Mouse (Mus musculus) liver, postnatal 0 days (tissue): ENCODE measurements around the gene Slc38a10. TPM values are rescaled to one million over a fixed set of nuclear protein-coding genes. Genes with fewer than 3 reads are reported as not detected.

Source experiments
- ATAC-seq: fragments of 200-750 bp; cut with Nextera tagmentation; 2 replicates; pipeline ENCODE4 v1.8.0; 2017; ENCODE audit warnings: mild to moderate bottlenecking, moderate library complexity
- DNase-seq: peaks from one replicate; pipeline ENCODE4 v3.0.0-alpha.2; 2016
- H3K27ac ChIP-seq: fragments of 300-500 bp; sonication (generic); 2 replicates; pipeline ENCODE4 v1.5.1; 2014; ENCODE audit warnings: antibody characterized with exemption, moderate library complexity, mild to moderate bottlenecking, low read depth
- H3K27me3 ChIP-seq: fragments of 300-500 bp; sonication (generic); 2 replicates; pipeline ENCODE4 v1.6.1; 2014; ENCODE audit warnings: low read length, control low read depth, mixed read lengths; ENCODE audit not compliant: insufficient read depth
- H3K36me3 ChIP-seq: fragments of 300-500 bp; sonication (generic); replicated peaks from 2 replicates; pipeline ENCODE4 v1.6.1; 2014; ENCODE audit warnings: mild to moderate bottlenecking, control low read depth, low read length, moderate library complexity, mixed read lengths; ENCODE audit not compliant: insufficient read depth
- H3K4me1 ChIP-seq: fragments of 300-500 bp; sonication (generic); 2 replicates; pipeline ENCODE4 v1.6.1; 2014; ENCODE audit warnings: antibody characterized with exemption, mild to moderate bottlenecking, control low read depth; ENCODE audit not compliant: insufficient read depth
- H3K4me2 ChIP-seq: fragments of 300-500 bp; sonication (generic); 2 replicates; pipeline ENCODE4 v1.6.1; 2014; ENCODE audit warnings: low read depth, mild to moderate bottlenecking, low read length, moderate library complexity, mixed read lengths
- H3K4me3 ChIP-seq: fragments of 300-500 bp; sonication (generic); 2 replicates; pipeline ENCODE4 v1.5.1; 2014; ENCODE audit warnings: low read depth, low read length
- H3K9ac ChIP-seq: fragments of 300-500 bp; sonication (generic); replicated peaks from 2 replicates; pipeline ENCODE4 v1.6.1; 2014; ENCODE audit warnings: mild to moderate bottlenecking, moderate library complexity
- H3K9me3 ChIP-seq: fragments of 300-500 bp; sonication (generic); 2 replicates; pipeline ENCODE4 v1.6.1; 2016; ENCODE audit warnings: mild to moderate bottlenecking, control low read depth, low read length, mixed read lengths
- CTCF ChIP-seq: sonication (generic); IDR thresholded peaks from 2 replicates; pipeline ENCODE4 v1.5.1; 2016; ENCODE audit warnings: antibody characterized with exemption, low read depth
- EP300 ChIP-seq: IDR thresholded peaks from 2 replicates; pipeline ENCODE4 v1.6.1; 2016; ENCODE audit warnings: antibody characterized with exemption, low read depth, mild to moderate bottlenecking
- WGBS: fragments of 180-500 bp; shearing (Covaris S2); extraction: QIAGEN DNeasy Blood & Tissue Kit; methylation state at CpG from one replicate; pipeline ENCODE4 v1.1.7; 2014; ENCODE audit not compliant: insufficient replicate concordance; 5-methylcytosine and 5-hydroxymethylcytosine counted together
- polyA plus RNA-seq: library from polyadenylated mRNA; unstranded; fragments of >200 nt; fragmentation: Nextera tagmentation; extraction: Ambion mirVana; gene quantifications from 2 replicates; pipeline ENCODE4 v1.2.1, GENCODE M21; 2015

Slc38a10 gene
- polyA plus RNA-seq, 1 experiment from 2014 or later = 28.0 TPM

DNA sequence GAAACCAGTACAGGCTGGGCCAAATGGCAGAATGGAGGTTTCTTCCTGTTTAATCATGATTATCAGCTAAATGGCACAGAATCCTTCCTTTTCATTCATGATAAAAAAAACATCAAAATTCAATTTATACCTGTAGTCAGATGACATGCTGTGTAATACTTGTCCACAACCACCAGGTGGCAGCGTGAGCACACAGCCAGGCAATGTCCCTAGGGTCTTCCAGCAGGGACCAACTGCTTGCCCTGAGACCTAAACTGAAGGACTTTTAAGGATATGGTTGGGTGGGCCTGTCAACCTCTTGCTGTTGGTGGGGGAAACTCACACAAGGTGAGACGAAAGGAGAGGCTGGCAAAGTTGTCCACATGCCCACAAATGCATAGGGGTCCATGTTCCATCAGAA lies 40.1 kb downstream of the Slc38a10 start:
- Histone ChIP-seq H3K27ac (no peak overlapping the region), H3K36me3 (peaks cover 64% of the 10 kb centered on the region), H3K4me1 (no peaks in the 10 kb centered on the region), H3K4me2 (no peak overlapping the region), H3K9me3 (no peaks in the 10 kb centered on the region), H3K27me3 (no peaks in the 10 kb centered on the region), H3K4me3 (no peak overlapping the region), H3K9ac (no peak overlapping the region)
- WGBS = 18% methylated on average over 2 of the region's 2 CpGs
- TF ChIP-seq EP300 = no peak
- peak; percentile 97 for TF ChIP-seq CTCF
- ATAC-seq (no peak; the same call in 1 of the 2 replicates), DNase-seq (peak; percentile 73)

DNA sequence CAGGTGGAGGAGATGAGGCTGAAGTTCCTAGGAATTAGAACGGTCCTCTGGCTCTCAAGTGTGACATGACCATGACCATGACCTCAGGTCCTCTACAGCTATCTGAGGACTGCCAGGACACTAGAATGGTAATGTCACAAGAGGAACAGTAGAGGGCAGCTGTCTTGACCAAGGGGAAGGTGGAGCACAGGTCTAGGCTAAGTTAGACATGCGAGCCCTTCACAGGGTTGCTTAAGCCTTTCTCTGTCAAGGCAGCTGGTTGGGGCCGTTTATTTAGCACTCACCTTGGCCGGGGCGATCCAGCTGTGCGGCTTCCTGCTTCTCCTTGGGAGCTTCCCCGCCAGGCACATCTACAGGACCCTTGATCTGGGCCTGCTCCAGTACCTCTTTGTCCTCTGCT lies 40.6 kb downstream of the Slc38a10 start:
- Histone ChIP-seq H3K4me1 (no peaks in the 10 kb centered on the region), H3K9ac (no peak overlapping the region), H3K27me3 (no peaks in the 10 kb centered on the region), H3K36me3 (peaks cover 67% of the 10 kb centered on the region), H3K4me2 (no peak overlapping the region), H3K4me3 (no peak overlapping the region), H3K27ac (no peak overlapping the region), H3K9me3 (no peaks in the 10 kb centered on the region)
- ATAC-seq = no peak
- DNase-seq = no peak
- 76% methylated on average over 7 of the region's 7 CpGs for WGBS
- TF ChIP-seq CTCF (peak; percentile 40), EP300 (no peak)

DNA sequence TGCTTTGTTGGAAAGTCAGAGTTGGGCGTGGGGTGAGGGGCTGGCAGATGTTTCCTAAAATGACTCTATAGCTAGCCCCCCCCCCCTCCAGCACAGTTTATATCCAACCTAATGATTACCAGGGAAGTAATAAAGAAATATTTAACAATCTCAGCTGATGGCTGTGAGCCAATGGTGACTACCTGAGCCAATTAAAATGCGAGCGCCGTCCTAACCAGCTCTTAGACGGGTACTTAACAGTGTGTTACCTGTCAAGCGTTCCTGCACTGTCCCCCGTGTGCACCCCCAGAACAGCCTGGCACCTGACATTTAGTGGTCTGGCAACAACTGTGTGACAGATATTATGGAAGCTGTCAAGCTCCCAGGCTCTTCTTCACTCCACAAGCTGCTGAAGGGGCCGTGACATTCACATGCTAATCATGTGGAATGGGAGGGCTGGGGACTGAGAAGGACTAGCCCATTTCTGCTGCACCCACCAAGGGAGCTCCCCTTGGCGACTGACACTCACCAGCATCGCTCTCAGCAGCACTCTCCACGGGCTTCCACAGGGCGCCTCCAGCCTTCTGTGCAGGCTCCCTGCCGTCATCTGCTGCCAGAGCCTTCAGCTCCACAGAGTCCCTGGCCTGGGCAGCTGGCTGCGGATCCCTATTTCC lies 41.5 kb downstream of the Slc38a10 start:
- no peaks in the 10 kb centered on the region for H3K9me3 ChIP-seq
- TF ChIP-seq EP300 (no peak), CTCF (no peak)
- no peak overlapping the region for H3K27ac ChIP-seq
- peaks cover 67% of the 10 kb centered on the region for H3K36me3 ChIP-seq
- no peak overlapping the region for H3K4me3 ChIP-seq
- no peak overlapping the region for H3K9ac ChIP-seq
- ATAC-seq (no peak), DNase-seq (no peak)
- WGBS = 88% methylated on average over 14 of the region's 14 CpGs
- H3K27me3 ChIP-seq = no peaks in the 10 kb centered on the region
- H3K4me1 ChIP-seq = no peaks in the 10 kb centered on the region
- H3K4me2 ChIP-seq = no peak overlapping the region

GRCm38 (mm10) chr11:120107796-120108195 lies 43.4 kb downstream of the Slc38a10 start:
- Histone ChIP-seq H3K9me3 (no peaks in the 10 kb centered on the region), H3K4me3 (no peak overlapping the region), H3K36me3 (peaks cover 69% of the 10 kb centered on the region), H3K27me3 (no peaks in the 10 kb centered on the region), H3K4me2 (no peak overlapping the region), H3K27ac (no peak overlapping the region), H3K4me1 (no peaks in the 10 kb centered on the region), H3K9ac (no peak overlapping the region; the same call in 1 of the 2 replicates)
- DNase-seq (no peak), ATAC-seq (no peak)
- TF ChIP-seq CTCF = no peak
- TF ChIP-seq EP300 = no peak
- 92% methylated on average over 9 of the region's 9 CpGs for WGBS

DNA sequence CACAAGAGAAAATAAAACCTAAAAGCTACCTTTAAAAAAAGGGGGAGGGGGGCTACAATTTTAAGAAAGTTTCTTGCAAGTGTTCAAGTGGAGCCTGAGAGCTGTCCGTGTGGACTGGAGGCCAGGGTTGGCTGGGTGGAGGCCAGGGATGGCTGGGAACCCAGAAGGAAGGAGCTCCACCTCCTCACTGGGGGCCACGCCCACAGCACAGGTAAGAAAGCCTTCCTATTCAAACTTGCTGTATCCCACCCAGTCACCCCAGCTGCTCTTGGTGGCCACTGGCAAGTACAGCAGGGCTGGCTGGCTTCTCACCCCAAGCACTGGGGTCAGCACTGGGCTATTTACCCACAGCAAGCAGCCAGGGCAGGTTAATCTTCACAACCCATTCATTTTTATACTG lies 44.1 kb downstream of the Slc38a10 start:
- 80% methylated on average over 2 of the region's 2 CpGs for WGBS
- peaks cover 64% of the 10 kb centered on the region for H3K36me3 ChIP-seq
- no peak overlapping the region for H3K9ac ChIP-seq

GRCm38 (mm10) chr11:120103431-120103997 lies 47.6 kb downstream of the Slc38a10 start:
- Histone ChIP-seq H3K27me3 (no peaks in the 10 kb centered on the region), H3K9me3 (no peaks in the 10 kb centered on the region), H3K4me3 (no peak overlapping the region), H3K9ac (no peak overlapping the region), H3K4me1 (peaks cover 7% of the 10 kb centered on the region; the same call in 1 of the 2 replicates), H3K27ac (no peak overlapping the region), H3K4me2 (no peak overlapping the region), H3K36me3 (peaks cover 46% of the 10 kb centered on the region)
- 60% methylated on average over 3 of the region's 3 CpGs for WGBS
- no peak for ATAC-seq
- TF ChIP-seq CTCF (no peak), EP300 (no peak)
- DNase-seq = no peak

More for the DNA sequence above, 44.1 kb downstream of the Slc38a10 start:
- no peak for TF ChIP-seq CTCF
- no peak for TF ChIP-seq EP300
- Histone ChIP-seq H3K4me3 (no peak overlapping the region), H3K27ac (no peak overlapping the region), H3K4me2 (no peak overlapping the region), H3K27me3 (no peaks in the 10 kb centered on the region), H3K4me1 (no peaks in the 10 kb centered on the region), H3K9me3 (no peaks in the 10 kb centered on the region)
- no peak for DNase-seq
- ATAC-seq = no peak

DNA sequence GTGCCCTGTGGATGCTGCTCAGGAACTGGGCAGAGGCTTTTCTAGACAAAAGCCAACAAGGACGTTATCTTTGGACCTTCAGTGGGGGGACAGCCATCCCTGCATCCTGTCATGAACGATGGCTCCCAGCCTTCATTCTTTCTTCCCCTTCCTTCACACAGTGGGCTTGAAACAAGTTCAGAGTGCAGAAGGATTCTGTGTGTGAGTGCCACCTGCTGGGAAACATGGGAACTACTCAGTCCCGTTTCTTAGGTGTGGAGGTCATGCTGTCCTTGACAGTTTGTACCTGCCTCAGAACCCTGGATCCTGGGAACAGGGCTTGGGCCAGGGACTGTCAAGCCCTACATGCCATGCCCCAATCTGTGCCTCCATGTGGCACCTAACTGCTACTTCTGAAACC lies 50.1 kb downstream of the Slc38a10 start:
- Histone ChIP-seq H3K4me3 (no peak overlapping the region), H3K4me2 (no peak overlapping the region), H3K9me3 (no peaks in the 10 kb centered on the region), H3K4me1 (peaks cover 14% of the 10 kb centered on the region), H3K36me3 (peaks cover 28% of the 10 kb centered on the region), H3K27me3 (no peaks in the 10 kb centered on the region), H3K27ac (no peak overlapping the region), H3K9ac (no peak overlapping the region; the same call in 1 of the 2 replicates)
- ATAC-seq (no peak), DNase-seq (peak; percentile 74)
- 4% methylated on average over 3 of the region's 3 CpGs for WGBS
- no peak for TF ChIP-seq EP300
- TF ChIP-seq CTCF = peak; percentile 92
